Mouse (Mus musculus) C2C12 (cell line): Measurements from ENCODE around the gene Dennd2a. TPM values are rescaled to one million over a fixed set of nuclear protein-coding genes. Genes with fewer than 3 reads are reported as not detected.
A peak's percentile ranks its signal among the peaks of the same experiment; 100 is the strongest.

Source experiments
- H3K27me3 ChIP-seq: one replicate; pipeline ENCODE4 v1.6.1; 2011; ENCODE audit not compliant: control insufficient read depth, insufficient read depth, insufficient read length
- H3K36me3 ChIP-seq: one replicate; pipeline ENCODE4 v1.6.1; 2011; ENCODE audit not compliant: control insufficient read depth, insufficient read depth
- H3K4me3 ChIP-seq: one replicate; pipeline ENCODE4 v1.5.1; 2011; ENCODE audit warnings: mild to moderate bottlenecking, control low read depth; ENCODE audit not compliant: poor library complexity, insufficient read depth, severe bottlenecking
- H3K79me2 ChIP-seq: one replicate; pipeline ENCODE4 v1.6.1; 2011; ENCODE audit not compliant: control insufficient read depth, insufficient read depth
- H3K79me3 ChIP-seq: one replicate; pipeline ENCODE4 v1.6.1; 2011; ENCODE audit warnings: low read depth, control low read depth
- H3ac ChIP-seq: one replicate; pipeline ENCODE3; 2011; ENCODE audit warnings: low read depth; ENCODE audit not compliant: control insufficient read depth, insufficient read length
- CEBPB ChIP-seq: IDR thresholded peaks from one replicate; pipeline ENCODE4 v1.6.1; 2011; ENCODE audit warnings: low read depth, mild to moderate bottlenecking, control low read depth, moderate library complexity
- CTCF ChIP-seq: IDR thresholded peaks from one replicate; pipeline ENCODE4 v1.5.1; 2011; ENCODE audit not compliant: control insufficient read depth, insufficient read depth, insufficient read length
- FOSL1 ChIP-seq: IDR thresholded peaks from one replicate; pipeline ENCODE4 v1.8.0; 2011; ENCODE audit warnings: mild to moderate bottlenecking, low read length; ENCODE audit not compliant: poor library complexity, insufficient read depth, severe bottlenecking
- MAX ChIP-seq: IDR thresholded peaks from one replicate; pipeline ENCODE4 v1.6.1; 2011; ENCODE audit warnings: mild to moderate bottlenecking, control low read depth
- MYOD1 ChIP-seq: IDR thresholded peaks from one replicate; pipeline ENCODE4 v1.6.1; 2011; ENCODE audit warnings: low read depth; ENCODE audit not compliant: control insufficient read depth, insufficient read length
- MYOG ChIP-seq: IDR thresholded peaks from one replicate; pipeline ENCODE4 v1.6.1; 2011; ENCODE audit not compliant: control insufficient read depth, insufficient read length; ENCODE audit errors: extremely low read depth
- USF1 ChIP-seq: IDR thresholded peaks from one replicate; pipeline ENCODE4 v1.6.1; 2011; ENCODE audit warnings: low read depth, mild to moderate bottlenecking, control low read depth, moderate library complexity
- polyA plus RNA-seq: library from polyadenylated mRNA; unstranded; fragments of >200 nt; fragmentation: generic; extraction: Trizol; gene quantifications from one replicate; pipeline ENCODE4 v1.2.1, GENCODE M21; 2012; ENCODE audit warnings: missing spikeins

Dennd2a gene
- polyA plus RNA-seq, 1 experiment, result 11.5 TPM

DNA sequence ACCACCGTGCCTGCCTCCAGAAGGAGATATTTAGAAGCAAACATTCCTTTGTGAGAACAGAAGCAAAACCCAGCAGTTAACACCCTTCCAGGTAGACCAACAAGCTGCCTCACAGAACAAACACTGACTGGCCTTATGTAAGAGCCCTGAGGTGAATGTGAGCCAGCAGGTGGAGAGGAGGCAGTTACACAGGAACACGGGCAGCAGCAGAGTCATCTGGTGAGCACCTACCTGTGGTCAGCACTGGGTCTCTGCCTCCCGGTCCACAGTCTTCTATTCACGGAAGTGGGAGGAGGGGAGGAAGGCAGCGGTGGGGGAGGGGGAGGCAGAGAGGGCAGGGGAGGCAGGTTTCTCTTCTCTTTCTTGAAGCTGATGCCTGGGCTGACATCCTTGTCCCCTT, 35.2 kb downstream of the Dennd2a start:
- Histone ChIP-seq H3ac (no peak overlapping the region), H3K27me3 (no peaks in the 10 kb centered on the region), H3K4me3 (no peak overlapping the region), H3K36me3 (peaks cover 1% of the 10 kb centered on the region), H3K79me3 (no peaks in the 10 kb centered on the region), H3K79me2 (no peaks in the 10 kb centered on the region)
- TF ChIP-seq MAX, result no peak
- TF ChIP-seq USF1, result no peak
- no peak for TF ChIP-seq FOSL1
- no peak for TF ChIP-seq MYOD1
- no peak for TF ChIP-seq CTCF
- no peak for TF ChIP-seq MYOG
- no peak for TF ChIP-seq CEBPB

DNA sequence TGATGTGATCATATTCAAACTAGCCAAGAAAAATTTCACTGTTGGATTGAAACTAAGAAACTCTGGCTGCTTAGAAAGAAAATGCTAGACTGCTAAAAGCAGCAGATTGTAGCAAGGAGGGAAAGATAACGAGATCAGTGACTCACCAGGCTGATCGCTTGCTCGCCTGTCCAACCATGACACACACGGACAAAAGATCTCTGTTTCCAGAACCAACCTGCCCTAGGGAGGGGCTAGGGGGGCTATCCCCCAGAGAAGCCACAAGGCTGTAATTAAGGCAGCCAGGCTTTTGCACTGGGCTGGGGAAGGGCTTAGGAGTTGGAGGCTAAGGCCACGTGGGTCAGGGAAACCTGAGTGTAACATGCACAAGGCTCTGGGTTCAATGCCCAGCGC, 41.9 kb downstream of the Dennd2a start:
- Histone ChIP-seq H3K79me3 (no peaks in the 10 kb centered on the region), H3ac (no peak overlapping the region), H3K4me3 (no peak overlapping the region), H3K27me3 (no peaks in the 10 kb centered on the region), H3K36me3 (peaks cover 3% of the 10 kb centered on the region), H3K79me2 (no peaks in the 10 kb centered on the region)
- TF ChIP-seq CEBPB, result no peak
- no peak for TF ChIP-seq MYOG
- TF ChIP-seq MAX, result peak; percentile 76
- no peak for TF ChIP-seq CTCF
- TF ChIP-seq MYOD1, result peak; percentile 44
- TF ChIP-seq USF1, result peak; percentile 86
- TF ChIP-seq FOSL1, result peak; percentile 30

DNA sequence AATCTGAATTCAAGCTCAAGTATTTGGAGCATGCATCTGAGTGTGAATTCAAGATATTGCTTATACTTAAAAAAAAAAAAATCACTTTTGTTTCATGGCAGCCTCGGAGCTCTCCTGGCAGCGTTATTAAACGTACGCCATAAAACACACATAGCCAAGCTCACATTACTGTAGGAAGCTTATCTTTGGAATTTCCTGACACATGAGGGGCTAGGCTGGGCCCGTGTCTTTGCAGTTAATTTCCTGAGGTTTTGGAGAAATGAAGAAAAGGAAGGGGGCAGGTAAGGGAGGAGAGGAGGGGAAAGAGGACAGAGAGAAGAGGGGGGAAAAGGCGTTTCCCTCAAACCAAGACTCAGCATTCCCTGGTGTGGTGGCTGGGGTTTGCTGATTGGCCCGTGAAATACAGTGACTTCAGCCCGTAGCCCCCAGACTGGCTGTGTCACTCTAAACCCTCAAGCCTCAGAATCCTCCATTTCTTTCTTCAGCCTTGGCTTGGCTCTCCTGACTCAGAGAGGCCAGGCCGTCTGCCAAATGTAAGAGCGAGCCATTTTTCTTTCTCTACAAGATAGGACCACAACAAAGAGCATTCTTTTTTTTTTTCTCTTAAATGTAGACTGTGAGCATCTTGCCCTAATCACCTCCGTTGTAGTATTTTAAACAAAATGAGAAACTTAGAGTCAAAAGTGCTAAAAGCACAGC, 42.5 kb downstream of the Dennd2a start:
- Histone ChIP-seq H3K4me3 (peak overlapping the region; percentile 3), H3K27me3 (no peaks in the 10 kb centered on the region), H3ac (no peak overlapping the region), H3K79me2 (no peaks in the 10 kb centered on the region), H3K36me3 (peaks cover 3% of the 10 kb centered on the region), H3K79me3 (no peaks in the 10 kb centered on the region)
- no peak for TF ChIP-seq MYOG
- TF ChIP-seq MYOD1, result no peak
- no peak for TF ChIP-seq CTCF
- no peak for TF ChIP-seq CEBPB
- no peak for TF ChIP-seq USF1
- TF ChIP-seq FOSL1, result no peak
- peak; percentile 22 for TF ChIP-seq MAX

DNA sequence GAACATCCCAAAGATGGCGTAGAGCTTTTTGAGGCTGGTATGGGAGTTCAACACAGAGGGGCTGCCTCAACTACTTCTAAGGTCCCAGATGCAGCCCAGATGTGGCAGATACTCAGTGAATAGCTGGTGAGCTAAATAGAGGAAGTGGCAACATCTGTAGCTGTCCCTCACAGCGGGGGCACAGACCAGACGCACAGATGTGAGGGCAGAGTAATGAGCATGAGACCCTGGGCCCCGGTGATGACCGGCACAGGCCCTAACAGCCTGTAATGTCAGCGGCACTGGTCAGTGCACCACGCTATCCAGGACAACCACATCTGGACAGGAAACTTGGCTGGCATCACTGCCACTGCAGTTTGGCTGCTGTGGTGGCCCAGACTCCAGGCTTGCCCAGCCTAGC, 54.2 kb downstream of the Dennd2a start:
- Histone ChIP-seq H3K4me3 (no peak overlapping the region), H3ac (no peak overlapping the region), H3K79me3 (no peaks in the 10 kb centered on the region), H3K79me2 (no peaks in the 10 kb centered on the region), H3K36me3 (no peaks in the 10 kb centered on the region), H3K27me3 (no peaks in the 10 kb centered on the region)
- TF ChIP-seq MAX, result no peak
- TF ChIP-seq USF1, result no peak
- no peak for TF ChIP-seq MYOD1
- no peak for TF ChIP-seq CEBPB
- TF ChIP-seq FOSL1, result no peak
- TF ChIP-seq MYOG, result no peak
- no peak for TF ChIP-seq CTCF

DNA sequence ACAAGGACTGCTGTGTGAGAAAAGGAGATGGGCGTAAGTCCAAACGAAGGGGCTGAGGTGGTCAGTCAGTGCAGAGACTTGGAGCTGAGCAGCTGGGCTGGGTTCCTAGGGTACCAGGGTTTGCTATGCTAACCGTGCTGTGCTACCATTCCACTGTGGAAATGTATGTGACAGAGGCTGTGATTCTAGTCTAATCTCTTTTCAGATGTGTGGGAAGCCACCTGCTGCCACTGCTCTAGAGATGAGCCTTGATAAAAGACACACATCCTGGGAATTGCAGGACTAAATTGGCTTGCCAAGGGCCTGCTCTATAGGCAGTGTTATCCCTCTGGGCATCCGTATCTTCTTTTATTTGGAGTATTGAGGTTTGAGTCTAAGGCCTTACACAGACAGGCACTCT, 60.5 kb downstream of the Dennd2a start:
- Histone ChIP-seq H3K79me2 (no peaks in the 10 kb centered on the region), H3K79me3 (no peaks in the 10 kb centered on the region), H3ac (no peak overlapping the region), H3K4me3 (no peak overlapping the region), H3K27me3 (no peaks in the 10 kb centered on the region), H3K36me3 (no peaks in the 10 kb centered on the region)
- TF ChIP-seq USF1 (no peak), CEBPB (no peak), CTCF (no peak), FOSL1 (no peak), MAX (no peak), MYOG (no peak), MYOD1 (no peak)

DNA sequence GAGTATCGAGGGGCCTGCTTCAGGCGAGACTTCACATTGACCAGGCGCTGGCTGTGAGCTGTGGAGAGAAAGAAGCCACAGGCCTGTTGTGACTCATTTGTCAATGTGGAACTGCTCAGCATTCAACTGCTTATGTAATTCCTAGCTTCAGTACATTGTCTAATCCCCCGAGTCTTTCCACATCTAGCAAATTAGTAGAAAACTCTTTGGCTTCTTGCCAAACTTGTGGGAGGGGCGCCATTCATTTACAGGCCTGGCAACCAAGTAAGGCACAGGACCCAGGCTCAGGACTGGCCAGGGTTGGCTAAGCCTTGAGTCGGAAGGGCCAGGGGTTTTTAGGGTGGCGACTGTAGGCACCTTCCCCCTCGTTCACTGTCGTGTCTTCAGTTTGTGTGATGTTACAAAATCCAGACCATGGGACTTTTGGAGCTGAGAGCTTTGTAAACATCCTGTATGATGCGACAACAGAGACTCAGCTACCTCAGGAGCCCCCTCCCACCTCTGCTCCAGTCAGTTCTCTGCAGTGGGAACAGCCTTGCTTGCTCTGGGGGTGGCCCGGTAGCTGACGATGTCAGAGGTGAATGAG, 64.4 kb downstream of the Dennd2a start:
- H3K79me2 ChIP-seq, result no peaks in the 10 kb centered on the region
- no peaks in the 10 kb centered on the region for H3K36me3 ChIP-seq
- H3K79me3 ChIP-seq, result no peaks in the 10 kb centered on the region
- H3K4me3 ChIP-seq, result no peak overlapping the region
- no peak overlapping the region for H3ac ChIP-seq
- no peaks in the 10 kb centered on the region for H3K27me3 ChIP-seq
- TF ChIP-seq CTCF, result no peak
- TF ChIP-seq FOSL1, result no peak
- TF ChIP-seq MAX, result no peak
- TF ChIP-seq CEBPB, result no peak
- no peak for TF ChIP-seq USF1
- TF ChIP-seq MYOD1, result no peak
- no peak for TF ChIP-seq MYOG
